Mouse (Mus musculus) CD8-positive naive resting alpha-beta T cell, adult 2 months (primary cell): ENCODE results near the gene Gabra6.

ENCODE experiments used
- DNase-seq, 2 experiments: peaks; one replicate each; pipeline ENCODE4 v3.0.0; 2022; ENCODE audit warnings: low read depth in 2 of 2, low spot score in 2 of 2

Gene Gabra6

GRCm38 (mm10) chr11:42320882-42321281 lies at the start of gene Gabra6:
Gene Gabra6 (minus strand): TSS chr11:42321072.
- DNase-seq: no peak

- DNase-seq: no peak
Observed at GRCm38 (mm10) chr11:42365544-42365943, 44.7 kb upstream of the Gabra6 start.

GRCm38 (mm10) chr11:42332121-42332520 lies 11.2 kb upstream of the Gabra6 start:
- no peak for DNase-seq

- no peak for DNase-seq
Observed at GRCm38 (mm10) chr11:42326262-42326661, 5.4 kb upstream of the Gabra6 start.

- no peak for DNase-seq
Observed at GRCm38 (mm10) chr11:42321560-42321959, 688 bp upstream of the Gabra6 start.

GRCm38 (mm10) chr11:42319521-42319920 lies 1.4 kb downstream of the Gabra6 start:
- DNase-seq: no peak

- no peak for DNase-seq
Observed at GRCm38 (mm10) chr11:42319101-42319500, 1.8 kb downstream of the Gabra6 start.

GRCm38 (mm10) chr11:42317985-42318384 lies 2.9 kb downstream of the Gabra6 start:
- no peak for DNase-seq

GRCm38 (mm10) chr11:42314850-42315249 lies 6.0 kb downstream of the Gabra6 start:
- no peak for DNase-seq

GRCm38 (mm10) chr11:42310892-42311291 lies 10.0 kb downstream of the Gabra6 start:
- no peak for DNase-seq

- DNase-seq: no peak
Observed at GRCm38 (mm10) chr11:42309086-42309485, 11.8 kb downstream of the Gabra6 start.

- DNase-seq: no peak
Observed at GRCm38 (mm10) chr11:42306095-42306494, 14.8 kb downstream of the Gabra6 start.

GRCm38 (mm10) chr11:42258978-42259377 lies 61.9 kb downstream of the Gabra6 start:
- DNase-seq: no peak
